Mouse (Mus musculus) kidney, adult 2 months (tissue): Measurements from ENCODE around the gene Mdk. TPM values are rescaled to one million over a fixed set of nuclear protein-coding genes. Genes with fewer than 3 reads are reported as not detected.
A peak's percentile ranks its signal among the peaks of the same experiment; 100 is the strongest.

Experiments used
- DNase-seq: peaks from one replicate; pipeline ENCODE4 v3.0.0; 2021
- H3K27ac ChIP-seq: fragments of 200-500 bp; 2 replicates; pipeline ENCODE4 v1.5.1; 2012; ENCODE audit warnings: low read depth, low read length, control low read depth, inconsistent platforms; ENCODE audit not compliant: insufficient read depth
- H3K27me3 ChIP-seq: fragments of 200-500 bp; replicated peaks from 2 replicates; pipeline ENCODE4 v1.6.1; 2012; ENCODE audit warnings: mild to moderate bottlenecking, moderate library complexity, low read length, inconsistent platforms; ENCODE audit not compliant: control insufficient read depth, insufficient read depth
- H3K36me3 ChIP-seq: fragments of 200-500 bp; 2 replicates; pipeline ENCODE4 v1.6.1; 2012; ENCODE audit warnings: mild to moderate bottlenecking, moderate library complexity, low read length, inconsistent platforms; ENCODE audit not compliant: control insufficient read depth, insufficient read depth
- H3K4me1 ChIP-seq: fragments of 200-500 bp; 2 replicates; pipeline ENCODE4 v1.6.1; 2011; ENCODE audit warnings: low read length; ENCODE audit not compliant: control insufficient read depth, insufficient read depth
- H3K4me3 ChIP-seq: fragments of 200-500 bp; 2 replicates; pipeline ENCODE4 v1.5.1; 2011; ENCODE audit warnings: mild to moderate bottlenecking, low read depth, low read length, control low read depth; ENCODE audit not compliant: insufficient read depth
- CTCF ChIP-seq: fragments of 200-500 bp; conservative IDR thresholded peaks from 2 replicates; pipeline ENCODE4 v1.5.1; 2011; ENCODE audit warnings: low read depth, mild to moderate bottlenecking, control low read depth, low read length, moderate library complexity, mixed read lengths; ENCODE audit not compliant: insufficient read depth, insufficient read length
- POLR2A ChIP-seq: fragments of 200-500 bp; IDR thresholded peaks from one replicate; pipeline ENCODE4 v1.6.1; 2011; ENCODE audit warnings: low read depth, low read length, control low read depth
- WGBS: fragments of 180-500 bp; shearing (Covaris S2); methylation state at CpG from one replicate; pipeline ENCODE4 v1.1.7; 2018; 5-methylcytosine and 5-hydroxymethylcytosine counted together
- polyA plus RNA-seq: library from polyadenylated mRNA; depleted of rRNA; stranded (reverse); fragments of >200 nt; gene quantifications from 2 replicates; pipeline ENCODE4 v1.2.3, GENCODE M21; 2012

Mdk gene
- polyA plus RNA-seq, 1 experiment, result 80.1 TPM

- H3K27ac ChIP-seq, result no peak overlapping the region
- H3K36me3 ChIP-seq, result no peaks in the 10 kb centered on the region
- H3K4me3 ChIP-seq, result no peak overlapping the region
- TF ChIP-seq POLR2A, result no peak
- peak; percentile 54 for TF ChIP-seq CTCF
- WGBS, result 50% methylated on average over 34 of the region's 34 CpGs
- no peaks in the 10 kb centered on the region for H3K27me3 ChIP-seq
- peaks cover 8% of the 10 kb centered on the region; the same call in 1 of the 2 replicates for H3K4me1 ChIP-seq
- peak; percentile 79 for DNase-seq
Measured at GRCm38 (mm10) chr2:91927826-91928533, 4.1 kb downstream of the Mdk start.

DNA sequence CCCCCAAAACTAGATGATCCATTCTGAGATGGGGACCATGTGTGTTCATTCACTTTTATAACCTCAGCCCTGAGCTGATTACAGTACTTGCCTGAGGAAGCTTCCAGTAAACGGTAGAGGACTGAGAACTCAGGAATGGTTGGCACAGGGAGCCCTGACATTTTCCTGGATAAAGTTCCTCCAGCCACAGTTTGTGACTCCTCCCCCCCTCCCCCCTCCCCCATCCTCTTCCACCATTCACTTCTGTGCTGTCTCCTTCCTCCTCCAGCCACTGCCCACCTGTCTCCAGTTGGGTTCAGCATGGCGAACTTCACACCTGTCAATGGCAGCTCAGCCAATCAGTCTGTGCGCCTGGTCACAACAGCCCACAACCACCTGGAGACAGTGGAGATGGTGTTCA is 5.1 kb downstream of the Mdk start, which contains the start of gene Chrm4:
TSS of gene Chrm4 (plus strand) at position 301 of the 400 bp plus-strand sequence.
- Histone ChIP-seq H3K36me3 (no peaks in the 10 kb centered on the region), H3K27me3 (peaks cover 4% of the 10 kb centered on the region; the same call in 1 of the 2 replicates), H3K4me3 (no peak within 1 kb of the TSS), H3K4me1 (peaks cover 8% of the 10 kb centered on the region; the same call in 1 of the 2 replicates), H3K27ac (no peak within 1 kb of the TSS)
- no peak for DNase-seq
- 70% methylated on average over 3 of the region's 3 CpGs for WGBS
- TF ChIP-seq POLR2A, result no peak
- TF ChIP-seq CTCF, result no peak

GRCm38 (mm10) chr2:91925442-91925841 is 6.7 kb downstream of the Mdk start:
- no peak for TF ChIP-seq CTCF
- TF ChIP-seq POLR2A, result no peak
- Histone ChIP-seq H3K27me3 (peaks cover 4% of the 10 kb centered on the region; the same call in 1 of the 2 replicates), H3K36me3 (no peaks in the 10 kb centered on the region), H3K4me3 (no peak overlapping the region), H3K27ac (no peak overlapping the region), H3K4me1 (peaks cover 8% of the 10 kb centered on the region; the same call in 1 of the 2 replicates)
- WGBS, result 88% methylated on average over 15 of the region's 15 CpGs
- DNase-seq, result no peak

DNA sequence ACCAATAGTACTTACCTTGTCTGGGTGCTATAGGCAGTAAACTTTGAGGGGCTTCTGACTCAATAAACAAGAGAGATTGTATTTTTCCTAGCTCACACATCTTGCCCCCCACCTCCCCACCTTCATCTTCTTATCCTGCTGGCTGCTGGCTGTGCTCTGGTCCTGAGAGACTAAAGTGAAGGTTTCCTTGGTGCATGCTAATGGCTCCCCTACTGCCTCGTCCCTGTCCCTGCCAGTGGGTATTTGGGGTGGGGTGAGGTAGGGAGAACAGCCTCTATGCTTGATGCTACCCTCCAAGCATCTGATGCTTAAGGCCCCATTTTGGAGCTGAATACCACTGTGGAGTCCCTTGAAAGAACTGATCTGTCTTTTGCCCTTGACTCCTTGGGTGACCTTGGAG is 7.4 kb downstream of the Mdk start:
- Histone ChIP-seq H3K27ac (no peak overlapping the region), H3K36me3 (no peaks in the 10 kb centered on the region), H3K27me3 (peaks cover 4% of the 10 kb centered on the region; the same call in 1 of the 2 replicates), H3K4me1 (peaks cover 3% of the 10 kb centered on the region; the same call in 1 of the 2 replicates), H3K4me3 (no peak overlapping the region)
- WGBS, result 90% methylated on average over 1 of the region's 1 CpGs
- no peak for DNase-seq
- TF ChIP-seq POLR2A (no peak), CTCF (no peak)

DNA sequence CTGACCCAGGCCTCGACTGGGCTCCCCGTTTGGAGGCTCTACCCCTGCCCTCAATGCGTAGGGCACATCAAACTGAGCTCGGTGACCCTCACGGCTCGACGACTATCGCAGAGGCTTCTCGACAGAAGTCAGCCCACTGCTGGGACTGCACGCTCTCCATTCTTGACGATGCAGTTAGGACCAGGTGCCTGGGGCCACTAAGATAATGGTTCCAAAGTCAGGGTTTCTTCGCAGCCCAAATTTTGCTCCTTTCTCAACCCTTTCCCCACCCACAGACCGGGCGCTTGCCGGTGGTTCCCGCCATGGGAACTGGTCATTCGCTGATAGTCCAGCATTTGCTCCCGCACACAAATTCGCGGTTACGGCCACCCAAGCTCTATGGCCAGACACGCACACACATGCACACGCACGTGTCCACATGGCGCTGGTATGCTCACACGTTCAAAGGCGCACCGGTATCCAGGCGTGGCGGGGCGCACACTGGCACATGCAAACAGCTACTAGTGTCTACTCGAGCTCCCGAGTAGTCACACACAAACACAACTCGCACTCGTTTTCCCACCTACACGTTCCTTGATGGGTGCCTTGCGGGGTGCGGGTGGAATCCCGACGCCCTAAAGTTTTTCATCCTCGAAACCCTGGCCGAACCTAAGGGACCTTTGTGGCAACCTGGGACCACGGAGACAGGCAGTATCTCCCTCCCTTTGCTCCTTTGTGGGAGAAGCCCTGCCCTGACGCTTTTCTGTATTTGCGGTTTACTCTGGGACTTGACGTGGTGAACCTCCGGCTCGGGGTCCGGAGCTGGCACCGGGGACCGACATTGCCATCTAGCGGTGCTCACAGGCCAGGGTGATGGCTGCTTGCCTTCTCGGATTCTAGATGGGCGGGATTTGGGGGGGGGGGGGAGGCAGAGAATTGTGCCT is 8.4 kb downstream of the Mdk start:
- Histone ChIP-seq H3K4me3 (peak overlapping the region; percentile 12; the same call in 1 of the 2 replicates), H3K27me3 (peaks cover 4% of the 10 kb centered on the region; the same call in 1 of the 2 replicates), H3K36me3 (no peaks in the 10 kb centered on the region), H3K4me1 (peaks cover 3% of the 10 kb centered on the region; the same call in 1 of the 2 replicates), H3K27ac (no peak overlapping the region)
- TF ChIP-seq CTCF (peak; percentile 72), POLR2A (no peak)
- peak; percentile 64 for DNase-seq
- WGBS, result 5% methylated on average over 54 of the region's 54 CpGs

GRCm38 (mm10) chr2:91922586-91923414 is 9.3 kb downstream of the Mdk start:
- Histone ChIP-seq H3K27me3 (peaks cover 4% of the 10 kb centered on the region; the same call in 1 of the 2 replicates), H3K27ac (no peak overlapping the region), H3K36me3 (no peaks in the 10 kb centered on the region), H3K4me1 (peaks cover 3% of the 10 kb centered on the region; the same call in 1 of the 2 replicates), H3K4me3 (no peak overlapping the region)
- no peak for TF ChIP-seq POLR2A
- TF ChIP-seq CTCF, result no peak
- WGBS, result 3% methylated on average over 37 of the region's 37 CpGs
- DNase-seq, result no peak
